Mouse (Mus musculus): ENCODE measurements around the gene Ccdc137. TPM values are rescaled to one million over a fixed set of nuclear protein-coding genes. Genes with fewer than 3 reads are reported as not detected.

Ccdc137 gene
- polyA plus RNA-seq, 1 experiment from 2014 or later: 25.2 TPM

DNA sequence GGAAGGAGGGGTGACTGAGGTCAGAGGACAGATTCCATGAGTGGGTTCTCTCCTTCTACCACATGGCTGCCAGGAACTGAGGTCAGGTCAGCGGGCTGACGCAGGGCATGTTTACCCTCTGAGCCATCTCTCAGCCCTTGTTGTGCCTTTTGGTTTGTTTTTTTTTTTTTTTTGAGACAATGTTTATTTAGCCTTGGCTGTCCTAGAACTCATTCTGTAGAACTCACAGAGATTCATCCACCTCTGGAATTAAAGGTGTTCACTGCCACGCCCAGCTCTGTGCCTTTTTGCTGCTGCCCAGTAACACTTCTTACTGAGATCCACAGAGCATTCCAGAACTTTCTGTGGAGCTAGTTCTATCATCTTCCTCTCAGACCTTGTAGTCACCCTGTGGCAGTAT lies 47.7 kb downstream of the Ccdc137 start:
- no peaks in the 10 kb centered on the region for H3K9me3 ChIP-seq
- WGBS: 94% methylated on average over 3 of the region's 3 CpGs
- H3K36me3 ChIP-seq: no peaks in the 10 kb centered on the region
- peaks cover 5% of the 10 kb centered on the region for H3K4me1 ChIP-seq
- H3K27me3 ChIP-seq: no peaks in the 10 kb centered on the region
- H3K9ac ChIP-seq (replicated peaks): no peak overlapping the region
- H3K27ac ChIP-seq (replicated peaks): no peak overlapping the region
- ATAC-seq (replicated peaks): no peak
- no peak overlapping the region for H3K4me3 ChIP-seq
- no peak overlapping the region for H3K4me2 ChIP-seq (replicated peaks)

DNA sequence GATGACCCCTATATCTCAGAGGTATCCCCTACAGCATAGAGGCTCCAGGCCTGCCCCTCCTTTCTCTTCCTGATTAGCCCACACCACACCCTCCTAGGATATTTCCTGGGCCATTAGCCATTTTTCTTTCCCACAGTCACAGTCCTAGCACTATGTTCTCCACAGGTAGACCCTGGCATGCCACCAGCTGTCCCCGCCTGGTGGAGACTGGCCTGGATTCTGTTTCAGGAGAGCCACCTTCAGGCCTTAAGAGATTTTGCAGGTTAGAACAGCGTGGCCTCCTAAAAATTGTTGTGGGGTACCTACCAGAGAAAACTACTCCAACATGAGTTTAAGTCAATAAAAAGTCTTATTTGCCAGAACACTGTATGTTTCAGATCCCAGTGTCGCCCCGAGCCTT lies 49.0 kb downstream of the Ccdc137 start:
- Histone ChIP-seq H3K27me3 (no peaks in the 10 kb centered on the region), H3K36me3 (no peaks in the 10 kb centered on the region), H3K9me3 (no peaks in the 10 kb centered on the region), H3K9ac (replicated peaks) (no peak overlapping the region), H3K4me1 (peaks cover 6% of the 10 kb centered on the region), H3K4me2 (replicated peaks) (no peak overlapping the region), H3K27ac (replicated peaks) (no peak overlapping the region), H3K4me3 (no peak overlapping the region)
- 53% methylated on average over 4 of the region's 4 CpGs for WGBS
- no peak for ATAC-seq (replicated peaks)

DNA sequence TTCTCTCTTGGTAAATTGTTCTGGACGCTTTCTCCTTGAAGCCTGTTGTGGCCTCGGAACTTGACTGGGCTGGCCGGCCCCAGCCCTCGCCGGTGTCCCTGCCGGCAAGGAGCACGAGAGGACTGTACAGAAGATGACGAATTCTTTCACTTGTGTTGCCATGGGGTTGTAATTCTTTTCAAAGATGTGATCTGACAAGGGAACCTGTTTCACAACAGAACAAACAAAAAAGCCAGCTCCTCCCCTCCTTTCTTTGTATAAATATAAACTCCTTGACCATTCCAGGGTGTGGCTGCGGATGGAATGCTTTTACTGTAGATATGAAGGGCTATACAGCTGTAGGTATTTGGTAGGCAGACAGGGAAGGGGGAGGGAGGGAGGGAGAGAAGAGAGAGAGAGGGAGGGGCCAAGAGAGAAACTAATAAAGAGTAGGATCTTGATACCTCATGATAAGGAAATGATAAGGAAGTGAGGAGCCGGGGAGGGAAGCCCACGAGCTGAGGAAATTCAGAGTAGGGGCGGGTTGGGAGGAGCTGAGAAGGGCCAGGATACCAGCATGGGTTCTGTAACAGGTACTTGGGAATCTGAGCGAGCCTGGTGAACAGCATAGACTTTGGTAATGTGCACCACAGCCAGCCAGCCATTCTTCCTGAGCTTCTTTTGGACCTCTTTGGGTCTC lies 49.8 kb downstream of the Ccdc137 start:
- no peak for ATAC-seq (replicated peaks)
- H3K4me2 ChIP-seq (replicated peaks): no peak overlapping the region
- WGBS: 85% methylated on average over 13 of the region's 13 CpGs

GRCm38 (mm10) chr11:120508290-120508870 lies 50.5 kb downstream of the Ccdc137 start:
- Histone ChIP-seq H3K36me3 (no peaks in the 10 kb centered on the region), H3K9me3 (no peaks in the 10 kb centered on the region), H3K27ac (replicated peaks) (no peak overlapping the region), H3K4me3 (no peak overlapping the region), H3K27me3 (no peaks in the 10 kb centered on the region), H3K4me2 (replicated peaks) (no peak overlapping the region), H3K4me1 (peaks cover 6% of the 10 kb centered on the region), H3K9ac (replicated peaks) (no peak overlapping the region)
- WGBS: 85% methylated on average over 9 of the region's 9 CpGs
- no peak for ATAC-seq (replicated peaks)

More for the DNA sequence above, 49.8 kb downstream of the Ccdc137 start:
- no peaks in the 10 kb centered on the region for H3K36me3 ChIP-seq
- peaks cover 6% of the 10 kb centered on the region for H3K4me1 ChIP-seq
- H3K9me3 ChIP-seq: no peaks in the 10 kb centered on the region
- H3K27me3 ChIP-seq: no peaks in the 10 kb centered on the region
- H3K4me3 ChIP-seq: no peak overlapping the region
- H3K27ac ChIP-seq (replicated peaks): no peak overlapping the region
- H3K9ac ChIP-seq (replicated peaks): no peak overlapping the region

GRCm38 (mm10) chr11:120509940-120510339 lies 52.0 kb downstream of the Ccdc137 start:
- no peak overlapping the region for H3K4me2 ChIP-seq (replicated peaks)
- WGBS: 26% methylated on average over 4 of the region's 4 CpGs

GRCm38 (mm10) chr11:120510375-120511030 lies 52.6 kb downstream of the Ccdc137 start:
- 0 out of 2 replicates have a peak overlapping the region, but pooled peaks have one; percentile 15 for H3K9ac ChIP-seq (replicated peaks)
- no peaks in the 10 kb centered on the region for H3K36me3 ChIP-seq
- H3K4me2 ChIP-seq (replicated peaks): peak overlapping the region; percentile 28
- H3K27ac ChIP-seq (replicated peaks): no peak overlapping the region
- 4% methylated on average over 16 of the region's 16 CpGs for WGBS
- peaks cover 6% of the 10 kb centered on the region for H3K4me1 ChIP-seq
- H3K27me3 ChIP-seq: no peaks in the 10 kb centered on the region
- H3K9me3 ChIP-seq: no peaks in the 10 kb centered on the region
- H3K4me3 ChIP-seq: no peak overlapping the region; the same call in 1 of the 2 replicates
- ATAC-seq (replicated peaks): no peak

More at GRCm38 (mm10) chr11:120509940-120510339, 52.0 kb downstream of the Ccdc137 start:
- H3K36me3 ChIP-seq: no peaks in the 10 kb centered on the region
- ATAC-seq (replicated peaks): no peak
- no peak overlapping the region for H3K9ac ChIP-seq (replicated peaks)
- H3K4me3 ChIP-seq: no peak overlapping the region
- no peaks in the 10 kb centered on the region for H3K9me3 ChIP-seq
- H3K4me1 ChIP-seq: peaks cover 6% of the 10 kb centered on the region
- H3K27me3 ChIP-seq: no peaks in the 10 kb centered on the region
- no peak overlapping the region for H3K27ac ChIP-seq (replicated peaks)

- 54% methylated on average over 6 of the region's 6 CpGs for WGBS
- ATAC-seq (replicated peaks): no peak
Observed at GRCm38 (mm10) chr11:120512790-120513453, 55.0 kb downstream of the Ccdc137 start.

More at GRCm38 (mm10) chr11:120512790-120513453, 55.0 kb downstream of the Ccdc137 start:
- H3K36me3 ChIP-seq: no peaks in the 10 kb centered on the region
- H3K4me3 ChIP-seq: no peak overlapping the region
- H3K9me3 ChIP-seq: no peaks in the 10 kb centered on the region
- no peak overlapping the region for H3K27ac ChIP-seq (replicated peaks)
- H3K4me1 ChIP-seq: peaks cover 6% of the 10 kb centered on the region
- H3K9ac ChIP-seq (replicated peaks): no peak overlapping the region
- no peaks in the 10 kb centered on the region for H3K27me3 ChIP-seq
- H3K4me2 ChIP-seq (replicated peaks): no peak overlapping the region

Other genes starting within 250 kb of the Ccdc137 start
- gene Bahcc1, start 225.2 kb upstream of the Ccdc137 start, polyA plus RNA-seq (2015; fragmentation: Nextera tagmentation; extraction: Ambion mirVana): 15.4 and 16.1 TPM in 2 replicates
- gene Actg1, start 109.6 kb upstream of the Ccdc137 start, polyA plus RNA-seq (2015; fragmentation: Nextera tagmentation; extraction: Ambion mirVana): 3,835 and 3,917 TPM in 2 replicates
- gene Fscn2, start 96.6 kb upstream of the Ccdc137 start, polyA plus RNA-seq (2015; fragmentation: Nextera tagmentation; extraction: Ambion mirVana): 0.97 and 1.3 TPM in 2 replicates
- 72.1 and 74.1 TPM in 2 replicates for gene Faap100, start 79.4 kb upstream of the Ccdc137 start, polyA plus RNA-seq (2015; fragmentation: Nextera tagmentation; extraction: Ambion mirVana)
- 34.8 and 35.2 TPM in 2 replicates for gene Nploc4, start 20.4 kb upstream of the Ccdc137 start, polyA plus RNA-seq (2015; fragmentation: Nextera tagmentation; extraction: Ambion mirVana)
- not detected in 2 replicates for gene Tspan10, start 15.5 kb upstream of the Ccdc137 start, polyA plus RNA-seq (2015; fragmentation: Nextera tagmentation; extraction: Ambion mirVana)
- gene Pde6g, start 4.6 kb upstream of the Ccdc137 start, polyA plus RNA-seq (2015; fragmentation: Nextera tagmentation; extraction: Ambion mirVana): 0.18 TPM in 1 of 2 replicates, not detected in the other
- gene Oxld1, start within 50 bp of the Ccdc137 start, polyA plus RNA-seq (2015; fragmentation: Nextera tagmentation; extraction: Ambion mirVana): 11.1 and 12.0 TPM in 2 replicates
- 49.1 and 50.8 TPM in 2 replicates for gene Arl16, start 9.5 kb downstream of the Ccdc137 start, polyA plus RNA-seq (2015; fragmentation: Nextera tagmentation; extraction: Ambion mirVana)
- gene Mrpl12, start 26.5 kb downstream of the Ccdc137 start, polyA plus RNA-seq (2015; fragmentation: Nextera tagmentation; extraction: Ambion mirVana): 111 and 113 TPM in 2 replicates
- 27.0 and 32.9 TPM in 2 replicates for gene Slc25a10, start 33.7 kb downstream of the Ccdc137 start, polyA plus RNA-seq (2015; fragmentation: Nextera tagmentation; extraction: Ambion mirVana)
- gene Gcgr, start 72.6 kb downstream of the Ccdc137 start, polyA plus RNA-seq (2015; fragmentation: Nextera tagmentation; extraction: Ambion mirVana): 0.09 TPM in 2 replicates
- 242 and 245 TPM in 2 replicates for gene Mcrip1, start 91.6 kb downstream of the Ccdc137 start, polyA plus RNA-seq (2015; fragmentation: Nextera tagmentation; extraction: Ambion mirVana)
- gene Ppp1r27, start 93.0 kb downstream of the Ccdc137 start, polyA plus RNA-seq (2015; fragmentation: Nextera tagmentation; extraction: Ambion mirVana): 0.23 TPM in 1 of 2 replicates, not detected in the other
- gene P4hb, start 115.1 kb downstream of the Ccdc137 start, polyA plus RNA-seq (2015; fragmentation: Nextera tagmentation; extraction: Ambion mirVana): 234 and 239 TPM in 2 replicates
- 464 TPM in 2 replicates for gene Arhgdia, start 123.5 kb downstream of the Ccdc137 start, polyA plus RNA-seq (2015; fragmentation: Nextera tagmentation; extraction: Ambion mirVana)
- gene Alyref, start 140.2 kb downstream of the Ccdc137 start, polyA plus RNA-seq (2015; fragmentation: Nextera tagmentation; extraction: Ambion mirVana): 372 and 388 TPM in 2 replicates
- 199 and 205 TPM in 2 replicates for gene Anapc11, start 140.3 kb downstream of the Ccdc137 start, polyA plus RNA-seq (2015; fragmentation: Nextera tagmentation; extraction: Ambion mirVana)
- 0.51 and 0.65 TPM in 2 replicates for gene Npb, start 150.4 kb downstream of the Ccdc137 start, polyA plus RNA-seq (2015; fragmentation: Nextera tagmentation; extraction: Ambion mirVana)
- gene Pcyt2, start 159.8 kb downstream of the Ccdc137 start, polyA plus RNA-seq (2015; fragmentation: Nextera tagmentation; extraction: Ambion mirVana): 167 and 174 TPM in 2 replicates
- gene Sirt7, start 167.1 kb downstream of the Ccdc137 start, polyA plus RNA-seq (2015; fragmentation: Nextera tagmentation; extraction: Ambion mirVana): 51.4 and 53.1 TPM in 2 replicates
- gene Mafg, start 175.5 kb downstream of the Ccdc137 start, polyA plus RNA-seq (2015; fragmentation: Nextera tagmentation; extraction: Ambion mirVana): 42.1 and 44.1 TPM in 2 replicates
- 30.9 and 35.3 TPM in 2 replicates for gene Pycr1, start 185.7 kb downstream of the Ccdc137 start, polyA plus RNA-seq (2015; fragmentation: Nextera tagmentation; extraction: Ambion mirVana)
- 0.47 TPM in 1 of 2 replicates, not detected in the other for gene Myadml2, start 190.0 kb downstream of the Ccdc137 start, polyA plus RNA-seq (2015; fragmentation: Nextera tagmentation; extraction: Ambion mirVana)
- gene Notum, start 203.1 kb downstream of the Ccdc137 start, polyA plus RNA-seq (2015; fragmentation: Nextera tagmentation; extraction: Ambion mirVana): 0.46 and 1.1 TPM in 2 replicates
- gene Aspscr1, start 214.9 kb downstream of the Ccdc137 start, polyA plus RNA-seq (2015; fragmentation: Nextera tagmentation; extraction: Ambion mirVana): 144 and 154 TPM in 2 replicates